Mouse (Mus musculus): ENCODE results near the gene Gprc5c.
"Not testable (repeated sequence)": the region's sequence is repeated elsewhere in the genome, so short reads cannot be mapped to it uniquely, and the experiment has no call there.

The Gprc5c gene

GRCm38 (mm10) chr11:114907567-114907966 lies 56.6 kb downstream of the Gprc5c start:
- no peak for DNase-seq (ENCODE audit: low spot score in 2 of 2)

GRCm38 (mm10) chr11:114908086-114908485 lies 57.1 kb downstream of the Gprc5c start:
- no peak for DNase-seq (ENCODE audit: low spot score in 2 of 2)

- DNase-seq (ENCODE audit: low spot score in 2 of 2), result not testable (repeated sequence)
These were observed 58.6 kb downstream of the Gprc5c start for GRCm38 (mm10) chr11:114909538-114909937.

GRCm38 (mm10) chr11:114912847-114913246 lies 61.9 kb downstream of the Gprc5c start:
- DNase-seq (ENCODE audit: low spot score in 2 of 2), result peak; percentile 90 to 91

- no peak for DNase-seq (ENCODE audit: low spot score in 2 of 2)
These were observed 64.0 kb downstream of the Gprc5c start for GRCm38 (mm10) chr11:114914978-114915377.

GRCm38 (mm10) chr11:114917120-114917519 lies 66.2 kb downstream of the Gprc5c start:
- DNase-seq (ENCODE audit: low spot score in 2 of 2), result no peak

Measured in right cerebral cortex, adult 2 months (tissue).